In the genomic region with DNA sequence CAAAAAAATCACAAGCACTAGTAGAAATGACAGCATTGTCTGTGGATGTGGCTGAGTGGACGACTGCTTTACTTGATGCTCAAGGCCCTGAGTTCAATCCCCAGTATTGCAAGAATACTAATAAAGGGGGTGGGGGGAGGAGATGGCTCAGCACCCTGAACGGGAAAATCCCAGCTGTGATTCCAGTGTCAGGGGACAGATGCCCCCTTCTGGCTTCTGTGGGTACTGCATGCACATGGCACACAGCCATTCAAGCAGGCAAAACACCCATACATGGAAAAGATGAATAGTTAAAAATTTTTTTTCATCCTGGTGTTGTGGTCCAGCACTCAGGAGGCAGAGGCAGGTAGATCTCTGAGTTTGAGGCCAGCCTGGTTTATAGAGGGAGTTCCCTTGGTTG, we compare ENCODE assay signal across 9 mouse cellular contexts. TPM values are rescaled to one million over a fixed set of nuclear protein-coding genes. Genes with fewer than 3 reads are reported as not detected.
DNase-seq lines count a peak whose midpoint lies in the region; ATAC-seq lines count a peak whose summit lies in the region.
"Had no signal": no experiment of that assay in that cellular context is flagged by ENCODE, and none has a peak within 500 bp of the region (broad histone marks: within the 10 kb centered on the region; RNA-seq: fewer than 3 reads in every experiment).

No protein-coding gene starts in this region.

- peak; percentile 35; the same call in 1 of the 2 replicates for ATAC-seq in megakaryocyte progenitor cell, adult 5-6 weeks (replicated peaks; ENCODE audit: poor library complexity)

- DNase-seq in heart, postnatal 4 days = peak; percentile 60
- no peak for DNase-seq in heart, adult 9 months (ENCODE audit: low spot score in 2 of 2)
- peak; percentile 60 for DNase-seq in right cerebral cortex, postnatal 4 days
- no peak for DNase-seq in right cerebral cortex, postnatal 36 days (ENCODE audit: low spot score in 2 of 2)
- peak; percentile 7 for DNase-seq in c-Kit-positive CD71-positive TER-119-negative erythroid progenitor cells, embryonic 14.5 days (ENCODE audit: low read depth)
- no peak for DNase-seq in ovary, postnatal 10 days (ENCODE audit: low spot score)
- DNase-seq in left cerebral cortex, postnatal 10 days (ENCODE audit: extremely low spot score in 1 of 2, low spot score in 2 of 2) = no peak

- intact Hi-C loops in left cerebral cortex, postnatal 10 days (cut with DNase I) = loop anchor here (5.0 kb wide), 1 partner anchor 36 kb away; no protein-coding TSS in a partner anchor

RNA-seq across cellular contexts. Expression of gene T, which starts 10.9 kb away (rescaled TPM):
- not detected for total RNA-seq in heart, postnatal 4 days (2021)
- not detected in 2 replicates for total RNA-seq in megakaryocyte progenitor cell, adult 5-6 weeks (2015)
- not detected in 2 replicates for total RNA-seq in megakaryocyte progenitor cell, adult 5-6 weeks (2017)
- total RNA-seq in left cerebral cortex, postnatal 10 days (2021) = under 1 TPM in 1 of 2 experiments, not detected in 1; 0.51 TPM
- total RNA-seq: heart, postnatal 14 days had no signal

Comparison
In these comparisons a context has a peak if more than half of its experiments do, and no peak if none do; other contexts are left out.
1. DNase-seq: peak in heart, postnatal 4 days (single experiment), right cerebral cortex, postnatal 4 days (single experiment) and c-Kit-positive CD71-positive TER-119-negative erythroid progenitor cells, embryonic 14.5 days (single experiment); none in heart, adult 9 months (0 of 2), right cerebral cortex, postnatal 36 days (0 of 2), ovary, postnatal 10 days (single experiment) and left cerebral cortex, postnatal 10 days (0 of 2).